22 mouse cellular contexts compared by ENCODE assay signal in the genomic region with DNA sequence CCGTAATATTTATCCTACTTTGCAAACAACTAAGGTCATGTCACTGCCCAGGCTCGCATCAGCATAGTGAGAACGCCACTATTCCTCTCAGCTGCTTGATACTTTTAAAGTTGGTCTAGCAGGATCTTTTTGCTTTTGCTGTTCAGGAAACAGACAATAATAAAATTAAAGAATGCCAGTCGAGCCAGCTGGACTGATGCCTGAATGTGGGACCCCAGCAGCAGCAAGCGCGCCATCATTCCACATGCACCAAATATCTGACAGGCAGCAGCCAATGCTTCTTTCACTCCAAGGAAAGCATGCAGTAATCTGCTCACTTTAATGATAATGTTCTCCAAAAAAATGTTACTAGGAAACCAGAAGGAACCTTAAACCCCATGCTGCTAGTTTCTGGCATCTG. TPM values are rescaled to one million over a fixed set of nuclear protein-coding genes. Genes with fewer than 3 reads are reported as not detected.
DNase-seq lines count a peak whose midpoint lies in the region; ATAC-seq and TF ChIP-seq lines count a peak whose summit lies in the region.
"Had no signal": no experiment of that assay in that cellular context is flagged by ENCODE, and none has a peak within 500 bp of the region (broad histone marks: within the 10 kb centered on the region; RNA-seq: fewer than 3 reads in every experiment).

No protein-coding gene starts in this region.

- TF ChIP-seq CTCF in lung, embryonic 14.5 days (IDR thresholded peaks at IDR 0.05; ENCODE audit: low read depth), result no peak

- no peaks in the 10 kb centered on the region for H3K9me3 ChIP-seq in embryonic facial prominence, embryonic 14.5 days (ENCODE audit: control insufficient read depth, low read length)
- no peaks in the 10 kb centered on the region for H3K9me3 ChIP-seq in embryonic facial prominence, embryonic 10.5 days
- no peaks in the 10 kb centered on the region for H3K9me3 ChIP-seq in limb, embryonic 14.5 days (ENCODE audit: control insufficient read depth, low read length)
- no peaks in the 10 kb centered on the region for H3K9me3 ChIP-seq in limb, embryonic 10.5 days (replicated peaks)
- H3K9me3 ChIP-seq in lung, embryonic 14.5 days (ENCODE audit: low read depth, low read length), result no peaks in the 10 kb centered on the region
- H3K9me3 ChIP-seq: G1E had no signal

- H3K4me3 ChIP-seq in embryonic facial prominence, embryonic 14.5 days (ENCODE audit: low read depth, low read length), result no peak overlapping the region
- no peak overlapping the region for H3K4me3 ChIP-seq in embryonic facial prominence, embryonic 10.5 days
- no peak overlapping the region for H3K4me3 ChIP-seq in limb, embryonic 14.5 days (replicated peaks; ENCODE audit: low read length)
- no peak overlapping the region for H3K4me3 ChIP-seq in limb, embryonic 10.5 days
- H3K4me3 ChIP-seq in lung, embryonic 14.5 days (ENCODE audit: low read depth, low read length), result no peak overlapping the region

- DNase-seq in embryonic facial prominence, embryonic 14.5 days (ENCODE audit: low spot score), result peak; percentile 52
- DNase-seq in embryonic facial prominence, embryonic 10.5 days (ENCODE audit: low spot score), result no peak
- DNase-seq in kidney, postnatal 10 days, result peak; percentile 29
- no peak for DNase-seq in kidney, adult 18-20 months
- no peak for DNase-seq in limb, embryonic 14.5 days (ENCODE audit: low spot score)
- no peak for DNase-seq in limb, embryonic 10.5 days (ENCODE audit: low spot score)
- DNase-seq in lung, embryonic 14.5 days, result peak; percentile 61
- DNase-seq in lung, postnatal 36 days, result no peak
- DNase-seq: adrenal gland, adult 2 months; adrenal gland, adult 8-10 months; adrenal gland, postnatal 10 days; adrenal gland, postnatal 14 days; adrenal gland, postnatal 25 days; adrenal gland, postnatal 36 days; B cell, adult 2 months; cerebellum, adult 11 months; cerebellum, adult 11-12 months had no signal

- WGBS in embryonic facial prominence, embryonic 14.5 days, result 57% methylated on average over 6 of the region's 6 CpGs
- 86% methylated on average over 6 of the region's 6 CpGs for WGBS in embryonic facial prominence, embryonic 10.5 days
- WGBS in limb, embryonic 14.5 days, result 67% methylated on average over 6 of the region's 6 CpGs
- WGBS in limb, embryonic 10.5 days, result 90% methylated on average over 6 of the region's 6 CpGs
- 58% methylated on average over 6 of the region's 6 CpGs for WGBS in lung, embryonic 14.5 days

- H3K36me3 ChIP-seq in embryonic facial prominence, embryonic 14.5 days (ENCODE audit: control insufficient read depth, insufficient read depth, low read length), result no peaks in the 10 kb centered on the region
- no peaks in the 10 kb centered on the region for H3K36me3 ChIP-seq in embryonic facial prominence, embryonic 10.5 days (replicated peaks)
- H3K36me3 ChIP-seq in limb, embryonic 14.5 days (ENCODE audit: control insufficient read depth, insufficient read depth, low read length), result no peaks in the 10 kb centered on the region
- H3K36me3 ChIP-seq in limb, embryonic 10.5 days, result no peaks in the 10 kb centered on the region
- no peaks in the 10 kb centered on the region for H3K36me3 ChIP-seq in lung, embryonic 14.5 days (ENCODE audit: insufficient read depth)

- no peak overlapping the region for H3K9ac ChIP-seq in embryonic facial prominence, embryonic 14.5 days (ENCODE audit: low read depth, low read length)
- H3K9ac ChIP-seq in limb, embryonic 14.5 days (ENCODE audit: low read depth, low read length, severe bottlenecking), result no peak overlapping the region
- no peak overlapping the region for H3K9ac ChIP-seq in lung, embryonic 14.5 days

- peaks cover 16% of the 10 kb centered on the region; the same call in 1 of the 2 replicates for H3K4me1 ChIP-seq in embryonic facial prominence, embryonic 14.5 days (ENCODE audit: control insufficient read depth, insufficient read depth, low read length)
- 0 out of 2 replicates have a peak, but pooled peaks cover 4% of the 10 kb centered on the region for H3K4me1 ChIP-seq in embryonic facial prominence, embryonic 10.5 days
- peaks cover 12% of the 10 kb centered on the region for H3K4me1 ChIP-seq in limb, embryonic 14.5 days (ENCODE audit: control insufficient read depth, insufficient read depth, low read length)
- H3K4me1 ChIP-seq in limb, embryonic 10.5 days, result peaks cover 5% of the 10 kb centered on the region; the same call in 1 of the 2 replicates
- H3K4me1 ChIP-seq in lung, embryonic 14.5 days (ENCODE audit: insufficient read depth), result 0 out of 2 replicates have a peak, but pooled peaks cover 3% of the 10 kb centered on the region

- no peaks in the 10 kb centered on the region for H3K27me3 ChIP-seq in embryonic facial prominence, embryonic 14.5 days (replicated peaks; ENCODE audit: control insufficient read depth, insufficient read depth, low read length)
- no peaks in the 10 kb centered on the region for H3K27me3 ChIP-seq in embryonic facial prominence, embryonic 10.5 days (replicated peaks; ENCODE audit: low read depth, poor library complexity, severe bottlenecking)
- H3K27me3 ChIP-seq in limb, embryonic 14.5 days (ENCODE audit: control insufficient read depth, insufficient read depth, low read length), result no peaks in the 10 kb centered on the region
- no peaks in the 10 kb centered on the region for H3K27me3 ChIP-seq in limb, embryonic 10.5 days (ENCODE audit: low read depth, poor library complexity, severe bottlenecking)
- H3K27me3 ChIP-seq in lung, embryonic 14.5 days (ENCODE audit: insufficient read depth, low read length), result no peaks in the 10 kb centered on the region
- H3K27me3 ChIP-seq: CH12.LX, Patski had no signal

- no peak overlapping the region; the same call in 1 of the 2 replicates for H3K27ac ChIP-seq in embryonic facial prominence, embryonic 14.5 days (replicated peaks; ENCODE audit: low read depth, low read length)
- no peak overlapping the region for H3K27ac ChIP-seq in embryonic facial prominence, embryonic 10.5 days (replicated peaks)
- H3K27ac ChIP-seq in limb, embryonic 14.5 days (replicated peaks; ENCODE audit: low read depth, low read length), result 0 out of 2 replicates have a peak overlapping the region, but pooled peaks have one; percentile 13
- H3K27ac ChIP-seq in limb, embryonic 10.5 days, result no peak overlapping the region
- no peak overlapping the region for H3K27ac ChIP-seq in lung, embryonic 14.5 days (ENCODE audit: low read depth)

- no peak for ATAC-seq in embryonic facial prominence, embryonic 14.5 days (ENCODE audit: low read depth)
- no peak for ATAC-seq in limb, embryonic 14.5 days (ENCODE audit: low FRiP score, low read depth)
- no peak for ATAC-seq in lung, embryonic 14.5 days (ENCODE audit: insufficient read depth)
- ATAC-seq: activated CD4-positive, CD25-positive, alpha-beta regulatory T cell, adult 4 months; CD4-positive, CD25-positive, alpha-beta regulatory T cell, adult 4 months; Patski had no signal

- TF ChIP-seq POLR2A in limb, embryonic 14.5 days (IDR thresholded peaks at IDR 0.05; ENCODE audit: borderline replicate concordance, extremely low read depth, insufficient read depth, insufficient read length), result no peak

- H3K4me2 ChIP-seq in embryonic facial prominence, embryonic 14.5 days (ENCODE audit: low read depth, low read length), result no peak overlapping the region
- no peak overlapping the region for H3K4me2 ChIP-seq in limb, embryonic 14.5 days (replicated peaks; ENCODE audit: low read depth, low read length, severe bottlenecking)
- no peak overlapping the region for H3K4me2 ChIP-seq in lung, embryonic 14.5 days

RNA-seq across cellular contexts. Expression of a gene that starts 45.9 kb away (rescaled TPM):
- 30.2 and 36.5 TPM in 2 replicates for polyA plus RNA-seq in embryonic facial prominence, embryonic 14.5 days (2014; fragmentation: Nextera tagmentation; extraction: Ambion mirVana)
- 44.6 and 45.0 TPM in 2 replicates for polyA plus RNA-seq in embryonic facial prominence, embryonic 10.5 days (2016; fragmentation: Nextera tagmentation; extraction: Ambion mirVana)
- polyA plus RNA-seq in limb, embryonic 14.5 days (2012; rRNA removed), result 23.0 and 32.4 TPM in 2 replicates
- polyA plus RNA-seq in limb, embryonic 14.5 days (2014; fragmentation: Nextera tagmentation; extraction: Ambion mirVana), result 38.2 and 51.9 TPM in 2 replicates
- polyA plus RNA-seq in limb, embryonic 10.5 days (2016; fragmentation: Nextera tagmentation; extraction: Ambion mirVana), result 41.4 and 44.2 TPM in 2 replicates
- polyA plus RNA-seq in lung, embryonic 14.5 days (2014; fragmentation: Nextera tagmentation; extraction: Ambion mirVana), result 44.6 and 48.2 TPM in 2 replicates

Comparison
In these comparisons a context has a peak if more than half of its experiments do, and no peak if none do; other contexts are left out.
1. DNase-seq: peak in embryonic facial prominence, embryonic 14.5 days (single experiment), kidney, postnatal 10 days (single experiment) and lung, embryonic 14.5 days (single experiment); none in embryonic facial prominence, embryonic 10.5 days (single experiment), kidney, adult 18-20 months (single experiment), limb, embryonic 14.5 days (single experiment), limb, embryonic 10.5 days (single experiment) and lung, postnatal 36 days (single experiment).